Mouse (Mus musculus): Measurements from ENCODE around the gene Slirp. TPM values are rescaled to one million over a fixed set of nuclear protein-coding genes. Genes with fewer than 3 reads are reported as not detected.

The Slirp gene
- polyA plus RNA-seq, 1 experiment from 2014 or later: 281 TPM

DNA sequence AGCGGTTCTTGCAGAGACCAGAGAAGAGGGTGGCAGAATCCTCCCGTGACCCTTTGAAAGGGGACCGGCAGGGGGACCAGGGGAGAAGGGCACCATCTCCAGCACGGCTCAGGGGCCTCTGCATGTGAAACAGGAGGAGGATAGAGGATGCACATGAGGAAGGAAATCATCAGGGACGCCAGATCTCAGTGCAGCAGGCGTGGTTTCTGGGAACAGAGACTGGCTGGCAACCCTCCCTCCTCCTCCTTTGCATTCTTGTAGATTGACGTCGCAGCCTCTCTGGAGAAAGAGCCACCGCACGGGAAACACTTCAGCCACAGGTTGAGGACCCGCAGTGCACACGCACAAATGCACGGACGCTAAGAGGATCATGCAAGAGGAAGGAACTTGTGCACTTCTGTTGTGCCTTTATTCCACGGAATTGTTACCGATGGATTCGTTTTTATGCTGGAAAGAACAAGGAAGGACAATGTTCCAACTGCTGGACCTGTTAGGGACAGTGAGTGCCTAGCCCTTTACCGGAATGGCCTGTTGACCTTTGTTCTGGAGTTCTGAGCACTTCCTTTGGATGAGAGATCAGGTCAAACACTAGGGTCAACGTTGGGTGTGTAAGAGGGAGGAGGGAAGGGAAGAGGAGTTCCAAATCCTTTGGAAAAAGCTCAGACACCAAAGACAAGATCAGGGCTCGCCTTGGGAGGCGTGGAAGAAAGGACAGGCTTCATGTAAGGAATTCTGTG, 35.7 kb upstream of the Slirp start:
- Histone ChIP-seq H3K9me3 (ENCODE audit: control insufficient read depth, low read depth, low read length) (no peaks in the 10 kb centered on the region), H3K36me3 (ENCODE audit: control insufficient read depth, insufficient read depth, low read length) (no peaks in the 10 kb centered on the region), H3K4me1 (ENCODE audit: control insufficient read depth, insufficient read depth, low read length) (no peaks in the 10 kb centered on the region; the same call in 1 of the 2 replicates), H3K4me3 (ENCODE audit: low read depth, low read length) (no peak overlapping the region), H3K27me3 (ENCODE audit: control insufficient read depth, insufficient read depth, low read length) (no peaks in the 10 kb centered on the region), H3K4me2 (replicated peaks; ENCODE audit: low read depth, low read length) (peak overlapping the region; percentile 10; the same call in 1 of the 2 replicates), H3K27ac (ENCODE audit: low read length) (no peak overlapping the region), H3K9ac (replicated peaks; ENCODE audit: low read depth, low read length) (no peak overlapping the region)
- no peak for ATAC-seq (ENCODE audit: insufficient number of reproducible peaks, insufficient read depth, low FRiP score, low read depth)
- 28% methylated on average over 21 of the region's 21 CpGs for WGBS

DNA sequence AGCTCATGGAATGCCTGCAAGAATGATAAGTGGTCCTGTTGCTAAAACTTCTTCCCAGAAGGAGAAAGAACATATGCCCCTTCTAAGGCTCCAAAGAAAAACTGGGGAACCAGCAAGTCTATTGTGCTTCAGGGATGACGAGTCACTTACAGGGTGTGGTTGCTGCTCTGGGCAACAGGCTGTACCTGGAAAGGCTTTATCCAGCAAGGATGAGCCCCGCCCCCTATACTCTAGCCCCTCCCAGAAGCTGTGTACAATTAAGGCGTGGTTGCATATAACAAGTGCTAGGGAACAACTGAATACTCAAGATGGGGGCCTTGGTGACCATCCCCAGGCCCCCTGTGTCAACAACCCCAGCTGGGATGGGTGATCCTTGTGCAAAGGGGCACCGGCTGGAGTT, 34.6 kb upstream of the Slirp start:
- WGBS: 72% methylated on average over 4 of the region's 4 CpGs
- no peaks in the 10 kb centered on the region for H3K27me3 ChIP-seq (ENCODE audit: control insufficient read depth, insufficient read depth, low read length)
- H3K27ac ChIP-seq (ENCODE audit: low read length): no peak overlapping the region
- no peaks in the 10 kb centered on the region; the same call in 1 of the 2 replicates for H3K4me1 ChIP-seq (ENCODE audit: control insufficient read depth, insufficient read depth, low read length)
- ATAC-seq (ENCODE audit: insufficient number of reproducible peaks, insufficient read depth, low FRiP score, low read depth): 0 out of 2 replicates have a peak, but pooled peaks have one; percentile 59
- no peaks in the 10 kb centered on the region for H3K9me3 ChIP-seq (ENCODE audit: control insufficient read depth, low read depth, low read length)
- H3K36me3 ChIP-seq (ENCODE audit: control insufficient read depth, insufficient read depth, low read length): no peaks in the 10 kb centered on the region
- no peak overlapping the region for H3K4me2 ChIP-seq (replicated peaks; ENCODE audit: low read depth, low read length)
- no peak overlapping the region for H3K9ac ChIP-seq (replicated peaks; ENCODE audit: low read depth, low read length)
- H3K4me3 ChIP-seq (ENCODE audit: low read depth, low read length): no peak overlapping the region

DNA sequence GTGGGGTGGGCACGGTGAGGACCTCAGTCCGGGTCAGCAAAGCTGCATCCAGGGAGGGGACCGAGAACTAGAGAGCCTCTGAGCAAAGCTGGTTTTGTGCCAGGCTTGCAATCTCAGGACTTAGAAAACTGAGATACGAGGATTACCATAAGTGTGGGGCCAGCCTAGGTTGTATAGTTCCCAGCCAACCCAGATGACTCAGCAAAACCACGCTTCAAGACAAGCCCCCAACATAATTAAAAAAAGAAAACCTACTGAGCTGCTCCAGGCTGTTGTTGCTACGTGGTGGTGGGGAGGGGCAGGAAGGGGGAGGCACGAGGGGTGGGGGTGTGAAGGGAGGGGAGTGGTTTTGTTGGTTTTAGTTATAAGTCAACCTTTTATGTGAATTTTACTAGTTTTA, 32.7 kb upstream of the Slirp start:
- Histone ChIP-seq H3K4me1 (ENCODE audit: control insufficient read depth, insufficient read depth, low read length) (no peaks in the 10 kb centered on the region; the same call in 1 of the 2 replicates), H3K27ac (ENCODE audit: low read length) (no peak overlapping the region), H3K9me3 (ENCODE audit: control insufficient read depth, low read depth, low read length) (no peaks in the 10 kb centered on the region), H3K9ac (replicated peaks; ENCODE audit: low read depth, low read length) (no peak overlapping the region), H3K27me3 (ENCODE audit: control insufficient read depth, insufficient read depth, low read length) (no peaks in the 10 kb centered on the region), H3K4me3 (ENCODE audit: low read depth, low read length) (no peak overlapping the region), H3K4me2 (replicated peaks; ENCODE audit: low read depth, low read length) (no peak overlapping the region), H3K36me3 (ENCODE audit: control insufficient read depth, insufficient read depth, low read length) (no peaks in the 10 kb centered on the region)
- ATAC-seq (ENCODE audit: insufficient number of reproducible peaks, insufficient read depth, low FRiP score, low read depth): no peak
- 48% methylated on average over 7 of the region's 7 CpGs for WGBS

DNA sequence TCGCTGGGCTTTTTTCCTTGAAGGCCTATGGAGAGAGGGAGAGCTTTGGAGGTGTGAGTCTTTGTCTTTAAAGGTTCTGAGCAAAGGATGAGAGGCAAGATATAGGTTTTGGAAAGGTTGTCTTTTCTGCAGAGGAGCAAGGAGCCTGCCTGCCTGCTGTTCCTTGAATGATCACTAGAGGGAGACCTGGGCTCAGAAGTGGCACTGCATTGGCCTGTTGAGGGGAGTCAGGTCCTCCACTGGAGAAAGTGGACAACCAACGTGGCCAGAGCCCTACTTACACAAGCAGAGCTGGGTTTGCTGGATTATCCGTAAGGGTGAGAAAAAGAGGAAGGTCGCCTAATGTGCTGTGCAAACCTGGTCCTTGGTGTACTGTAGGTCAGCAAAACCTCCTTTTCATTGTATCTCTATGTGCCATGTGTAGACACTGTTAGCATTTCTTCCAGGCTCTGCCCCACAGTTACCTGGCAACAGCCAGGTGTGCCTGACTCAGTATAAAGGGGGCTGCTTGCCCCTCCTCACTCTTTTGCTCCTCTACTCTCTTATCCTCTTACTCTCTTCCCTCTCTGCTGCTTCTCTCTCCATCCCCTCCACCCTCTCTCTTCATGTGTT, 30.4 kb upstream of the Slirp start:
- no peak overlapping the region for H3K27ac ChIP-seq (ENCODE audit: low read length)
- no peak overlapping the region for H3K4me2 ChIP-seq (replicated peaks; ENCODE audit: low read depth, low read length)
- no peaks in the 10 kb centered on the region for H3K27me3 ChIP-seq (ENCODE audit: control insufficient read depth, insufficient read depth, low read length)
- no peaks in the 10 kb centered on the region for H3K36me3 ChIP-seq (ENCODE audit: control insufficient read depth, insufficient read depth, low read length)
- no peak overlapping the region for H3K4me3 ChIP-seq (ENCODE audit: low read depth, low read length)
- H3K9me3 ChIP-seq (ENCODE audit: control insufficient read depth, low read depth, low read length): no peaks in the 10 kb centered on the region
- no peak overlapping the region for H3K9ac ChIP-seq (replicated peaks; ENCODE audit: low read depth, low read length)
- H3K4me1 ChIP-seq (ENCODE audit: control insufficient read depth, insufficient read depth, low read length): no peaks in the 10 kb centered on the region
- 18% methylated on average over 4 of the region's 4 CpGs for WGBS
- no peak for ATAC-seq (ENCODE audit: insufficient number of reproducible peaks, insufficient read depth, low FRiP score, low read depth)

DNA sequence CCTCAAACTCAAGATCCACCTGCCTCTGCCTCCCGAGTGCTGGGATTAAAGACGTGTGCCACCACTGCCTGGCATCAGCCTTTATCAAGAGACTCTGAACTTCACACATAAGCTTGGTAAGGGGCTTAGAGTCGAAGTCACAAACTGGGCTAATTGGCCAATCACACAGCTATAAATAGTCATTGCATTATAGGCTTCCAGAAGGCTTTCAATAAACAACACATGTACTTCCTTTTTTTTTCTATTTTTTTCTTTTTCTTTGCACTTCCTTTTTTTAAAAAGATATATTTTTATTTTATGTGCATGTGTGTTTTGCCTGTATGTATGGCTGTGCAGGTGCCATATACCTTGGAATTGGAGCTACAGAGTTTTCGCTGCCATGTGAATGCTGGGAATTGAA, 28.3 kb upstream of the Slirp start:
- H3K27ac ChIP-seq (ENCODE audit: low read length): no peak overlapping the region
- H3K36me3 ChIP-seq (ENCODE audit: control insufficient read depth, insufficient read depth, low read length): no peaks in the 10 kb centered on the region
- WGBS: 76% methylated on average over 4 of the region's 4 CpGs
- H3K9me3 ChIP-seq (ENCODE audit: control insufficient read depth, low read depth, low read length): no peaks in the 10 kb centered on the region
- H3K27me3 ChIP-seq (ENCODE audit: control insufficient read depth, insufficient read depth, low read length): no peaks in the 10 kb centered on the region
- H3K4me2 ChIP-seq (replicated peaks; ENCODE audit: low read depth, low read length): no peak overlapping the region
- no peak overlapping the region for H3K4me3 ChIP-seq (ENCODE audit: low read depth, low read length)
- H3K9ac ChIP-seq (replicated peaks; ENCODE audit: low read depth, low read length): no peak overlapping the region
- H3K4me1 ChIP-seq (ENCODE audit: control insufficient read depth, insufficient read depth, low read length): no peaks in the 10 kb centered on the region
- ATAC-seq (ENCODE audit: insufficient number of reproducible peaks, insufficient read depth, low FRiP score, low read depth): no peak

DNA sequence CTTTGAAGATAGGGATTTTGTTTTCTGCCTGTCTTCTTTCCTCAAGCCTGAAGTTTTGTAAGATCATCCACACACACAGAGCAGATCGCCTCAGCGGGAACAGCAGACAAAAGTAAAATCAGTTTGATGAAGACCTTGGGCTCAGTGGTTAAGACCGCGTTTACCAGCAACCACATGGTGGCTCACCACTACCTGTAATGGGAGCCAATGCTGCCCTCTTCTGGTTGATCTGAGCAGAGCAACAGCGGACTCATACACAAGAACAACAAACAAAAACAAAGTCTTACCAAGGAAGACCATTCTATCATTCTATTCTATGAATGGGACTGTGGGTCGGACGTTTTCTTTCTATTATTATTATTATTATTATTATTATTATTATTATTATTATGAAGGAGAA, 27.0 kb upstream of the Slirp start:
- Histone ChIP-seq H3K9ac (replicated peaks; ENCODE audit: low read depth, low read length) (no peak overlapping the region), H3K4me1 (ENCODE audit: control insufficient read depth, insufficient read depth, low read length) (no peaks in the 10 kb centered on the region), H3K27me3 (ENCODE audit: control insufficient read depth, insufficient read depth, low read length) (no peaks in the 10 kb centered on the region), H3K36me3 (ENCODE audit: control insufficient read depth, insufficient read depth, low read length) (no peaks in the 10 kb centered on the region), H3K27ac (ENCODE audit: low read length) (no peak overlapping the region), H3K4me3 (ENCODE audit: low read depth, low read length) (no peak overlapping the region), H3K4me2 (replicated peaks; ENCODE audit: low read depth, low read length) (no peak overlapping the region), H3K9me3 (ENCODE audit: control insufficient read depth, low read depth, low read length) (no peaks in the 10 kb centered on the region)
- WGBS: 32% methylated on average over 7 of the region's 7 CpGs
- ATAC-seq (ENCODE audit: insufficient number of reproducible peaks, insufficient read depth, low FRiP score, low read depth): no peak

DNA sequence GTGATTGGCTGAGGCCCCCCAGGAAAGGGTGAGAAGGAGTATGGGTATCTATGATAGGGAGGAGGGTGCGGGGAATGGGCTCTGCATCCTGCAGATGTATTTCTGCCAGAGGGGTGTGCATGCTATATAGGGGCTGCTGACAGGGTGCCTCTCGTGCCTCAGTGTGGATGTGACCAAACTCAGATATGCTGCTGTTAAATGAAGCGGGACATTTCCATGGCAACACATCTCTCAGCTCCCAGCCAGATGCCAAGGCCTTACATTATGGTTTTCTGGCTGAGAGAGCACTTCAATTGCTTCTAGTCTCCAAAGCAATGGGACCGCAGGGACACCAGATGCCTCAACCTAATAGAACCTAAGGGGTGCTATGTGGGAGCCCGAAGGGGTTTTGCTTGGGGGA, 24.8 kb upstream of the Slirp start:
- no peak for ATAC-seq (ENCODE audit: insufficient number of reproducible peaks, insufficient read depth, low FRiP score, low read depth)
- 83% methylated on average over 5 of the region's 5 CpGs for WGBS
- H3K4me1 ChIP-seq (ENCODE audit: control insufficient read depth, insufficient read depth, low read length): no peaks in the 10 kb centered on the region

DNA sequence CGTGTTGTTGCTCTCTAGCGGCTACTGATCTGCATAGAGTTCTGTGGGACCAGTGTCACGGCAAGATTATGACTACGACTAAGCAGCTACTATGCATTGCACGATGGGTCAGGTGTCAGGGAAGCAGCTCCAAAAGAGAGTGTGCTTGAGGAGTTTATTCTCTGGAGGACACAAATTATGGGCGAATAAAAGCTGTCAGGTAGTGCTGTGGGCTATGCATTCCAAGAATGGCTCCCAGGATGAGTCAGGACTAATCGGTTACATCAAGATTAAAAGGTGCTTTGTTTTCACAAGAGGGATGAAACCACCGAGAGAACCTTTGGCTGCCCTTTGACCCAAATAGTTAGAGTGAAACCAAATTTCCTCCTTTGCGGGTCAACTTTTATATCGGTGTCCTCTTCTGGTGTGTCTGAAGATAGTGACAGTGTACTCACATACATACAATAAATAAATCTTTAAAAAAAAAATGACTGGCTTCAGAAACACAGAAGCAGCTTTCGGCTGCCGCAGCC, 23.7 kb upstream of the Slirp start:
- H3K27ac ChIP-seq (ENCODE audit: low read length): no peak overlapping the region
- peaks cover 3% of the 10 kb centered on the region; the same call in 1 of the 2 replicates for H3K36me3 ChIP-seq (ENCODE audit: control insufficient read depth, insufficient read depth, low read length)
- WGBS: 72% methylated on average over 12 of the region's 12 CpGs
- H3K4me3 ChIP-seq (ENCODE audit: low read depth, low read length): no peak overlapping the region
- H3K4me2 ChIP-seq (replicated peaks; ENCODE audit: low read depth, low read length): no peak overlapping the region
- H3K9me3 ChIP-seq (ENCODE audit: control insufficient read depth, low read depth, low read length): no peaks in the 10 kb centered on the region
- no peak for ATAC-seq (ENCODE audit: insufficient number of reproducible peaks, insufficient read depth, low FRiP score, low read depth)
- H3K27me3 ChIP-seq (ENCODE audit: control insufficient read depth, insufficient read depth, low read length): no peaks in the 10 kb centered on the region
- no peak overlapping the region for H3K9ac ChIP-seq (replicated peaks; ENCODE audit: low read depth, low read length)
- H3K4me1 ChIP-seq (ENCODE audit: control insufficient read depth, insufficient read depth, low read length): no peaks in the 10 kb centered on the region

More for the DNA sequence above, 24.8 kb upstream of the Slirp start:
- H3K27ac ChIP-seq (ENCODE audit: low read length): no peak overlapping the region
- no peak overlapping the region for H3K4me3 ChIP-seq (ENCODE audit: low read depth, low read length)
- H3K9ac ChIP-seq (replicated peaks; ENCODE audit: low read depth, low read length): no peak overlapping the region
- H3K9me3 ChIP-seq (ENCODE audit: control insufficient read depth, low read depth, low read length): no peaks in the 10 kb centered on the region
- H3K4me2 ChIP-seq (replicated peaks; ENCODE audit: low read depth, low read length): no peak overlapping the region
- no peaks in the 10 kb centered on the region for H3K27me3 ChIP-seq (ENCODE audit: control insufficient read depth, insufficient read depth, low read length)
- peaks cover 3% of the 10 kb centered on the region; the same call in 1 of the 2 replicates for H3K36me3 ChIP-seq (ENCODE audit: control insufficient read depth, insufficient read depth, low read length)
